Mouse (Mus musculus) liver, embryonic 13.5 days (tissue): ENCODE data around the gene Ncam2. TPM values are rescaled to one million over a fixed set of nuclear protein-coding genes. Genes with fewer than 3 reads are reported as not detected.

ENCODE experiments used
- ATAC-seq: fragments of 200-750 bp; cut with Nextera tagmentation; 2 replicates; pipeline ENCODE4 v1.8.0; 2017; ENCODE audit warnings: low read depth, mild to moderate bottlenecking, moderate number of reproducible peaks, moderate library complexity
- DNase-seq: peaks from one replicate; pipeline ENCODE4 v3.0.0; 2022
- H3K27ac ChIP-seq: fragments of 300-500 bp; sonication (generic); 2 replicates; pipeline ENCODE4 v1.5.1; 2015; ENCODE audit warnings: moderate library complexity, mild to moderate bottlenecking, inconsistent platforms
- H3K27me3 ChIP-seq: fragments of 300-500 bp; sonication (generic); 2 replicates; pipeline ENCODE4 v1.6.1; 2015; ENCODE audit warnings: mild to moderate bottlenecking, inconsistent platforms
- H3K36me3 ChIP-seq: fragments of 300-500 bp; sonication (generic); 2 replicates; pipeline ENCODE4 v1.6.1; 2015; ENCODE audit warnings: mild to moderate bottlenecking, inconsistent platforms
- H3K4me1 ChIP-seq: fragments of 300-500 bp; sonication (generic); replicated peaks from 2 replicates; pipeline ENCODE4 v1.6.1; 2015; ENCODE audit warnings: inconsistent platforms
- H3K4me2 ChIP-seq: fragments of 300-500 bp; sonication (generic); 2 replicates; pipeline ENCODE4 v1.6.1; 2015; ENCODE audit warnings: inconsistent platforms, mild to moderate bottlenecking, moderate library complexity
- H3K4me3 ChIP-seq: fragments of 300-500 bp; sonication (generic); replicated peaks from 2 replicates; pipeline ENCODE4 v1.5.1; 2015; ENCODE audit warnings: mild to moderate bottlenecking, inconsistent platforms
- H3K9ac ChIP-seq: fragments of 300-500 bp; sonication (generic); 2 replicates; pipeline ENCODE4 v1.6.1; 2015; ENCODE audit warnings: mild to moderate bottlenecking, inconsistent platforms
- H3K9me3 ChIP-seq: fragments of 300-500 bp; sonication (generic); replicated peaks from 2 replicates; pipeline ENCODE4 v1.6.1; 2016; ENCODE audit warnings: inconsistent platforms
- WGBS: fragments of 180-500 bp; shearing (Covaris S2); methylation state at CpG from one replicate; pipeline ENCODE4 v1.1.7; 2015; ENCODE audit not compliant: insufficient replicate concordance; 5-methylcytosine and 5-hydroxymethylcytosine counted together
- polyA plus RNA-seq: library from polyadenylated mRNA; unstranded; fragments of >200 nt; fragmentation: Nextera tagmentation; extraction: Ambion mirVana; gene quantifications from 2 replicates; pipeline ENCODE4 v1.2.1, GENCODE M21; 2015

Gene Ncam2
- polyA plus RNA-seq, 1 experiment from 2014 or later = 0.03 TPM

DNA sequence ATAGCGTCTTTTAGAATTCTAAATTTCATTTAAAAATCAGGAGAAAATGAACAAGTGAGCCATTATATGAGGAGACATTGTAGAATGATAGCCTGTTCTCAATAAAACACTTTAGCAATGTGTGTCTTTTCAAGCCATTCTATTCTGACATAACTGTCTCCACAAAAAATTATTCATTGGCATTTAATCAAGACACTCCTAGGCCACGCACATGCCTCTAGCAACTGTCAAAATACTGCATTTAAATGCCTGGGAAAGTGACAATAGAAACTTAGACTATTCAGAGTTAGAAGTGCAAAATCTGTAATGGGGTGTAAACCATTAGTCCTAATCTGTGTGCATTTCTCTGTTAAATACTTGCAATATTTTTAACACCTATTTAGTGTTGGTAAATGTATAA lies 456.1 kb downstream of the Ncam2 start:
- DNase-seq (no peak), ATAC-seq (no peak)
- Histone ChIP-seq H3K4me2 (no peak overlapping the region), H3K4me1 (no peaks in the 10 kb centered on the region), H3K9me3 (no peaks in the 10 kb centered on the region), H3K4me3 (no peak overlapping the region), H3K9ac (no peak overlapping the region), H3K27me3 (no peaks in the 10 kb centered on the region), H3K36me3 (no peaks in the 10 kb centered on the region), H3K27ac (no peak overlapping the region)
- WGBS = 67% methylated on average over 2 of the region's 2 CpGs

- DNase-seq = no peak
- 35% methylated on average over 1 of the region's 1 CpGs for WGBS
These were observed 473.4 kb downstream of the Ncam2 start for GRCm38 (mm10) chr16:81673866-81674265.

DNA sequence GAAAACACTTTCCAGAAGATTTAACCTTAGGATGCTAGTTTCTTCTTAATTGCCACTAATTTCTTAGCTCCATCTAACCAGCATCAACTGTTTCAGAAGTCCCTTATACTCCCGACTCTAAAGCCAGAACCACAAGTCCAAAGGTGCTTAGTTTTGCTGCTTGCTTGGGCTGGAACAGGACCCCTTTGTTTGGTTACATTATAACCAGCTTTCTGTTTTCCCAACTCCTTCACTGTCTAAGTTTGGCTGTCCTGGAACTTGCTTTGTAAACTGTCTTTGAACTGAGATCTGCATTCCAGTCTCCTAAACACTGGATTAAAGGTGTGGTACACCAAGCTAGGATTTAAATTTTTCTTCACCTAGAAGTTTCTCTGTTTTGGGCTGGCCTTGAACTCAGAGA lies 475.0 kb downstream of the Ncam2 start:
- Histone ChIP-seq H3K27ac (no peak overlapping the region), H3K4me2 (no peak overlapping the region), H3K4me3 (no peak overlapping the region), H3K36me3 (no peaks in the 10 kb centered on the region), H3K4me1 (no peaks in the 10 kb centered on the region), H3K9me3 (no peaks in the 10 kb centered on the region), H3K27me3 (no peaks in the 10 kb centered on the region), H3K9ac (no peak overlapping the region)
- no peak for DNase-seq
- ATAC-seq = no peak
- 43% methylated on average over 1 of the region's 1 CpGs for WGBS

More at GRCm38 (mm10) chr16:81673866-81674265, 473.4 kb downstream of the Ncam2 start:
- H3K27me3 ChIP-seq = no peaks in the 10 kb centered on the region
- no peaks in the 10 kb centered on the region for H3K4me1 ChIP-seq
- H3K4me2 ChIP-seq = no peak overlapping the region
- H3K36me3 ChIP-seq = no peaks in the 10 kb centered on the region
- ATAC-seq = no peak
- H3K9me3 ChIP-seq = no peaks in the 10 kb centered on the region
- no peak overlapping the region for H3K4me3 ChIP-seq
- H3K9ac ChIP-seq = no peak overlapping the region
- H3K27ac ChIP-seq = no peak overlapping the region
